In the genomic region with DNA sequence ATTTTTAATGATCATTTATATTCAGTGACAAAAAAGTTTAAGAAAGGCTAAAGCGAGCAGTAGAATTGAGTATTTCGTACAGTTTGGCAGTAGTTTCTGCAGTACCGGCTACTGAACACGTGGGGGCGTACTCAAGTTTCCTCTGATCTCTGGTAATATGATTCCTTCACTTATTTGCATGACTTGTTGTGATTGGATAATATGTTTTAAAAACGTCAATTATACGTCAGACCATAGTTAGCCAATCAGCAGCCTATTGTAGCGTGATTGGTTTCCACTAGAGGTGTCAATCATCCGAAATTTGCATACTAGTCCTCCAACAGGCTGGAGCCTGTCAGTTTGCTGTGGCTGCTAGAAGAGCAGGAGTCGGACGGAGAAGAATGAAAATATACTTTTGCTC, we compare ENCODE assay signal across 8 mouse cellular contexts.
DNase-seq lines count a peak whose midpoint lies in the region; ATAC-seq and TF ChIP-seq lines count a peak whose summit lies in the region.

No protein-coding gene starts in this region.

- peak; percentile 9 for TF ChIP-seq CTCF in C2C12 (IDR thresholded peaks at IDR 0.05; ENCODE audit: control insufficient read depth, insufficient read depth, insufficient read length)
- TF ChIP-seq CTCF in stomach, postnatal 0 days (IDR thresholded peaks at IDR 0.05; ENCODE audit: low read depth), result peak; percentile 74

- TF ChIP-seq EP300 in stomach, postnatal 0 days (optimal IDR thresholded peaks at IDR 0.05), result no peak

- no peak overlapping the region for H3K9ac ChIP-seq in stomach, postnatal 0 days (ENCODE audit: low read length)

- H3K36me3 ChIP-seq in C2C12 (ENCODE audit: control insufficient read depth, insufficient read depth), result no peaks in the 10 kb centered on the region
- H3K36me3 ChIP-seq in stomach, postnatal 0 days (ENCODE audit: control insufficient read depth, insufficient read depth, low read length), result no peaks in the 10 kb centered on the region

- 0 out of 2 replicates have a peak overlapping the region, but pooled peaks have one; percentile 11 for H3K4me2 ChIP-seq in stomach, postnatal 0 days (replicated peaks; ENCODE audit: low read depth)

- DNase-seq in NIH3T3 (ENCODE audit: low read depth), result peak; percentile 89
- peak; percentile 98 for DNase-seq in fibroblast of lung, adult 2 months (ENCODE audit: low read depth)
- peak; percentile 84 to 87 for DNase-seq in heart, postnatal 10 days
- DNase-seq in kidney, postnatal 14 days, result peak; percentile 89
- peak; percentile 45 for DNase-seq in stomach, postnatal 0 days (ENCODE audit: low spot score)
- no peak for DNase-seq in right cerebral cortex, adult 18-20 months

- H3K79me3 ChIP-seq in C2C12 (ENCODE audit: low read depth), result no peaks in the 10 kb centered on the region

- no peaks in the 10 kb centered on the region; the same call in 1 of the 2 replicates for H3K4me1 ChIP-seq in stomach, postnatal 0 days (replicated peaks; ENCODE audit: control insufficient read depth, insufficient read depth)

- under 1% methylated on average over 11 of the region's 11 CpGs for WGBS in stomach, postnatal 0 days

- no peak overlapping the region for H3ac ChIP-seq in C2C12 (ENCODE audit: control insufficient read depth, insufficient read length, low read depth)

- H3K9me3 ChIP-seq in stomach, postnatal 0 days (ENCODE audit: control insufficient read depth, low read length), result no peaks in the 10 kb centered on the region

- peak; percentile 36 for ATAC-seq in megakaryocyte, adult 5-6 weeks (ENCODE audit: poor library complexity, severe bottlenecking)
- ATAC-seq in stomach, postnatal 0 days (ENCODE audit: low FRiP score, low TSS enrichment), result peak; percentile 82

- peak overlapping the region; percentile 21 for H3K4me3 ChIP-seq in C2C12 (ENCODE audit: insufficient read depth, poor library complexity, severe bottlenecking)
- H3K4me3 ChIP-seq in stomach, postnatal 0 days (ENCODE audit: low read depth, low read length), result no peak overlapping the region

- intact Hi-C loops in heart, postnatal 10 days (cut with DNase I), result loop anchor here (1.0 to 5.0 kb wide), 2 partner anchors 363 to 991 kb away; a partner anchor contains a TSS

- no peaks in the 10 kb centered on the region for H3K79me2 ChIP-seq in C2C12 (ENCODE audit: control insufficient read depth, insufficient read depth)

- no peaks in the 10 kb centered on the region for H3K27me3 ChIP-seq in C2C12 (ENCODE audit: control insufficient read depth, insufficient read depth, insufficient read length)
- peaks cover under 1% of the 10 kb centered on the region; the same call in 1 of the 2 replicates for H3K27me3 ChIP-seq in stomach, postnatal 0 days (ENCODE audit: control insufficient read depth, insufficient read depth, low read length)

- H3K27ac ChIP-seq in stomach, postnatal 0 days (replicated peaks), result peak overlapping the region; percentile 46; the same call in 1 of the 2 replicates

TF ChIP-seq in C2C12, 6 proteins besides CTCF, POLR2A, EP300 and RAD21:
- TF ChIP-seq MYOD1 (IDR thresholded peaks at IDR 0.05; ENCODE audit: control insufficient read depth, insufficient read length, low read depth) (no peak), CEBPB (IDR thresholded peaks at IDR 0.05; ENCODE audit: low read depth) (no peak), USF1 (IDR thresholded peaks at IDR 0.05; ENCODE audit: low read depth) (peak; percentile 73), MYOG (IDR thresholded peaks at IDR 0.05; ENCODE audit: control insufficient read depth, extremely low read depth, insufficient read length) (no peak), MAX (IDR thresholded peaks at IDR 0.05) (peak; percentile 8), FOSL1 (IDR thresholded peaks at IDR 0.05; ENCODE audit: insufficient read depth, low read length, poor library complexity, severe bottlenecking) (no peak)
TF ChIP-seq in C2C12: peak in this region for 2.
